Mouse (Mus musculus): Measurements from ENCODE around the gene Igsf10.

- TF ChIP-seq CTCF (IDR thresholded peaks at IDR 0.05; ENCODE audit: extremely low read depth, insufficient read length, insufficient replicate concordance, low read depth, low read length) (no peak), POLR2A (IDR thresholded peaks at IDR 0.05; ENCODE audit: low read depth, low read length) (no peak)
These were observed 66.5 kb downstream of the Igsf10 start for GRCm38 (mm10) chr3:59277502-59278253.
